Mouse (Mus musculus): Measurements from ENCODE around the gene Large1. TPM values are rescaled to one million over a fixed set of nuclear protein-coding genes. Genes with fewer than 3 reads are reported as not detected.
"Not testable (repeated sequence)": the region's sequence is repeated elsewhere in the genome, so short reads cannot be mapped to it uniquely, and the experiment has no call there.

The Large1 gene
- polyA plus RNA-seq (2015; fragmentation: Nextera tagmentation; extraction: Ambion mirVana), result 4.2 and 4.4 TPM in 2 replicates

DNA sequence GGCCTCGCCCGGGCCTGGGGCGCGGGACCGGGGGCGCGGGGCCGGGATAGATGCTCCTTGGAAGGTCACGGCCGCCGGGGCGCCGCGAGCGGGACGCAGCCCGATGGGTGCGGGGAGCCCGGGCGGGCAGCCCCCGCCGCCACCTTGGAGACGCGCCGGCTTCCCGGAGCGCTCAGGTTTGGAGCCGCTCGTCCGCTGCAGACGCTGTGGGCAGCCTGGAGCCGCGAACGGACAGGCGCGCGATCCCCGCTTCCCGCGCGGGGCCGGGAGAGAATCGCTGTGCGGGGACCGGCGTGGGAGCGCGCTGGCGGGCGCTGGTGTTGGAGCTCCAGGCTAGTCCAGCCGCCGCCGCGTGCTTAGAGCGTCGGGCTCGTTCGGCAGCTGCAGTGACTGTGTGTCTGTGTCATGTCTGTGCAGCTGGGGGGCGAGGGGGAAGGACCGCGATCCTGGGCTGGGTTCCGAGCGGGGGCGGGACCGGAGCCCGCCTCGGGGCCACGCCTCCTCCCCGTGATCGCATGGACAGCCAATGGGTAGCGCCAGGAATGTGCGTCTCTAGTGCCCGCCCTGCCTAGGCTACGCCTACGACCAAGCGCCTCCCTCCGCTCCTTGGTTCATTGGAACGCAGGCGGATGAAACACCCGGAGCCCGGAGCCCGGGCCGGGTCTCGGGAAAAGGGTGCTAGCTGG is at the start of gene Large1:
Gene Large1 (minus strand): TSS at position 433 of the 686 bp plus-strand sequence.
- WGBS, result under 1% methylated on average over 80 of the region's 84 CpGs
- peak; percentile 19; the same call in 1 of the 2 replicates for TF ChIP-seq CTCF (IDR thresholded peaks at IDR 0.05; ENCODE audit: low read depth)
- DNase-seq (ENCODE audit: low spot score) (peak; percentile 99), ATAC-seq (replicated peaks; ENCODE audit: low FRiP score, low read depth) (peak; percentile 100)
- H3K9me3 ChIP-seq (replicated peaks; ENCODE audit: low read length), result no peaks in the 10 kb centered on the region
- H3K36me3 ChIP-seq (ENCODE audit: insufficient read depth, low read length), result no peaks in the 10 kb centered on the region
- H3K27me3 ChIP-seq (ENCODE audit: insufficient read depth, low read length), result no peaks in the 10 kb centered on the region
- peak within 1 kb of the TSS; percentile 74 for H3K27ac ChIP-seq
- peak within 1 kb of the TSS; percentile 71 for H3K9ac ChIP-seq (ENCODE audit: low read depth, low read length)
- H3K4me2 ChIP-seq (ENCODE audit: low read length), result peak within 1 kb of the TSS; percentile 93
- peak within 1 kb of the TSS; percentile 87 for H3K4me3 ChIP-seq (replicated peaks; ENCODE audit: low read depth, low read length)
- peaks cover 9% of the 10 kb centered on the region; the same call in 1 of the 2 replicates for H3K4me1 ChIP-seq (replicated peaks; ENCODE audit: insufficient read depth, low read length)

DNA sequence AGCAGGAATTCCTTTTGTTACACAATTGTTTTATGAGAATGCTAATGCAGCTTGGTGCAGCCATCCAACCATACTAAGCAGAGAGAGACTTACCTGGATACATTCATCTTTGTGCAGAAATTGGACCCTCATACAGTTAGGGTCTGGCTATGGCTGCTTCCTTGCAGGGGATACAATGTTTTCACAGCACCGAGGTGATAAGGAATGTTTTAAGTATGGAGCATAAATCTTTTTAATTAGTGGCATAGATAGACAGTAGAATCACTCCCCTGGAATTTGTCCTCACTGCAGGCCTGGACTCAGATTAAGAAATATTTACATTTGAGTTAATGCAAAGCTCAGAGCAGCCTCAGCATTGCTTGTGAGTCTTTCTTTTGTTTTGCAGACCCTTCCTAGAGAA is 47.0 kb upstream of the Large1 start:
- no peaks in the 10 kb centered on the region for H3K27me3 ChIP-seq (ENCODE audit: insufficient read depth, low read length)
- no peak overlapping the region for H3K9ac ChIP-seq (ENCODE audit: low read depth, low read length)
- no peak overlapping the region for H3K4me2 ChIP-seq (ENCODE audit: low read length)
- no peak for ATAC-seq (replicated peaks; ENCODE audit: low FRiP score, low read depth)
- no peak overlapping the region for H3K4me3 ChIP-seq (replicated peaks; ENCODE audit: low read depth, low read length)
- WGBS, result 24% methylated on average over 1 of the region's 1 CpGs
- no peaks in the 10 kb centered on the region for H3K9me3 ChIP-seq (replicated peaks; ENCODE audit: low read length)
- no peaks in the 10 kb centered on the region for H3K4me1 ChIP-seq (replicated peaks; ENCODE audit: insufficient read depth, low read length)
- peak; percentile 7 for DNase-seq (ENCODE audit: low spot score)
- H3K36me3 ChIP-seq (ENCODE audit: insufficient read depth, low read length), result no peaks in the 10 kb centered on the region
- TF ChIP-seq CTCF (IDR thresholded peaks at IDR 0.05; ENCODE audit: low read depth), result no peak
- no peak overlapping the region for H3K27ac ChIP-seq

DNA sequence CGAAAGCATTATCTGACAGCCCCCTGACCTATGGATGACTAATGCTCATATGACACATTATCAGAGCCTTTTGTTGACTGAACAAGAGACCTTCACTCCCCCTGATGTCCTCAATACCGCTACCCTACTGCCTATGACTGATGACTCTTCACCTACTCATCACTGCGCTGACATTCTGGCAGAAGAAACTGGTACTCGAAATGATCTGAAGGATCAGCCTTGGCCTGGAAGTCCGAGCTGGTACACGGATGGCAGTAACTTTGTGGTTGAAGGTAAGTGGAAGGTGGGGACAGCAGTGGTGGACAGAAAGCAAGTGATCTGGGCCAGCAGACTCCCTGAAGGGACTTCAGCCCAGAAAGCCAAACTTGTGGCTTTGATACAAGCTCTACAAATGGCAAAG is 19.7 kb upstream of the Large1 start:
- not testable (repeated sequence) for H3K27ac ChIP-seq; H3K4me2 ChIP-seq (ENCODE audit: low read length); ATAC-seq (replicated peaks; ENCODE audit: low FRiP score, low read depth)

DNA sequence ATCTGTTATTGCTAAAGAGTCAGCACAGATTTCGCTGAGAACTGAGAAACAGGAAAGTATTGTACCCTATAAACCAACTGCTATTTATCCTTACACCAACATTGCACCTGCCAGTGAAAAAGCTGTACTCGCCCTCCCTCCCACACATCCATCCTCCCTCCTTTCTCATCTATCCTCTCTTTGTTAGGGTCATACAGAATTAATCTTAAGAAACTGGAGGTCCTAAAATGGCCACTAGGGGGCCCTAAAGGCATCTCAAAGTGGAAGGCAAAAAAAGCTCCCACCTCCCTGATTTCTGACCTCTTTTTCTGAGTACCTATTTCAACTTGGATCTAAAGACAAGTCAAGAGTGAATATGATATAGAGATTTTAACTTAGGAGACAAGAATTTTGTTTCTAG is 2.6 kb upstream of the Large1 start:
- Histone ChIP-seq H3K4me3 (replicated peaks; ENCODE audit: low read depth, low read length) (no peak overlapping the region), H3K27me3 (ENCODE audit: insufficient read depth, low read length) (no peaks in the 10 kb centered on the region), H3K4me2 (ENCODE audit: low read length) (no peak overlapping the region), H3K9ac (ENCODE audit: low read depth, low read length) (no peak overlapping the region), H3K9me3 (replicated peaks; ENCODE audit: low read length) (no peaks in the 10 kb centered on the region), H3K4me1 (replicated peaks; ENCODE audit: insufficient read depth, low read length) (peaks cover 9% of the 10 kb centered on the region; the same call in 1 of the 2 replicates), H3K36me3 (ENCODE audit: insufficient read depth, low read length) (no peaks in the 10 kb centered on the region), H3K27ac (no peak overlapping the region)
- 23% methylated on average over 2 of the region's 2 CpGs for WGBS
- TF ChIP-seq CTCF (IDR thresholded peaks at IDR 0.05; ENCODE audit: low read depth), result peak; percentile 85
- no peak for ATAC-seq (replicated peaks; ENCODE audit: low FRiP score, low read depth)
- peak; percentile 82 for DNase-seq (ENCODE audit: low spot score)

More for the DNA sequence above, 19.7 kb upstream of the Large1 start:
- H3K9ac ChIP-seq (ENCODE audit: low read depth, low read length); DNase-seq (ENCODE audit: low spot score); H3K36me3 ChIP-seq (ENCODE audit: insufficient read depth, low read length); H3K27me3 ChIP-seq (ENCODE audit: insufficient read depth, low read length); H3K4me1 ChIP-seq (replicated peaks; ENCODE audit: insufficient read depth, low read length); H3K4me3 ChIP-seq (replicated peaks; ENCODE audit: low read depth, low read length); H3K9me3 ChIP-seq (replicated peaks; ENCODE audit: low read length): not testable (repeated sequence)
- 88% methylated on average over 6 of the region's 6 CpGs for WGBS

GRCm38 (mm10) chr8:73354201-73354881 is 1.0 kb upstream of the Large1 start:
- Histone ChIP-seq H3K27me3 (ENCODE audit: insufficient read depth, low read length) (no peaks in the 10 kb centered on the region), H3K4me3 (replicated peaks; ENCODE audit: low read depth, low read length) (peak overlapping the region; percentile 87), H3K4me2 (ENCODE audit: low read length) (peak overlapping the region; percentile 93), H3K4me1 (replicated peaks; ENCODE audit: insufficient read depth, low read length) (peaks cover 9% of the 10 kb centered on the region; the same call in 1 of the 2 replicates), H3K27ac (peak overlapping the region; percentile 67; the same call in 1 of the 2 replicates), H3K36me3 (ENCODE audit: insufficient read depth, low read length) (no peaks in the 10 kb centered on the region), H3K9me3 (replicated peaks; ENCODE audit: low read length) (no peaks in the 10 kb centered on the region), H3K9ac (ENCODE audit: low read depth, low read length) (peak overlapping the region; percentile 46)
- WGBS, result 1% methylated on average over 25 of the region's 25 CpGs
- DNase-seq (ENCODE audit: low spot score) (peak; percentile 69), ATAC-seq (replicated peaks; ENCODE audit: low FRiP score, low read depth) (no peak)
- 0 out of 2 replicates have a peak, but pooled peaks have one; percentile 12 for TF ChIP-seq CTCF (IDR thresholded peaks at IDR 0.05; ENCODE audit: low read depth)

DNA sequence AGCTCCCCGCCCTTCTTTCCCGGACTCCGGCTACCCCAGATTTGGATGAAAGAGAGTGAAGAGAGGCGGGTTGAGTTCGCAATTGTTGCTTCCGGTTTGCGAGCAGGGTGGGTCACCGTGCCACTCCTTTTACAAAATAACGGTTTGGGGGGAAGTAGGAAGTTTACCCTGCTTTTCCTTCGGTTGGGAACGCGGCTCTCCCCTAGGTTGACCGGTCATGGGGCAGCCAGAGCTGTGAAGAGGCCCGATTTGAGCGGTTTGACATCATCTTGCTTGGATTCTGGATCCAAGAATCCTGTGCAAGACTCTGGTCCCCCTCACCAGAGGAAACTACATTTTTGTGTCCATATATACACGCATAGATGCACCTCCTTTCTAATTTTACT is 447 bp upstream of the Large1 start:
- DNase-seq (ENCODE audit: low spot score), result no peak
- no peaks in the 10 kb centered on the region for H3K9me3 ChIP-seq (replicated peaks; ENCODE audit: low read length)
- H3K4me3 ChIP-seq (replicated peaks; ENCODE audit: low read depth, low read length), result peak overlapping the region; percentile 87
- peak; percentile 23 for ATAC-seq (replicated peaks; ENCODE audit: low FRiP score, low read depth)
- no peaks in the 10 kb centered on the region for H3K27me3 ChIP-seq (ENCODE audit: insufficient read depth, low read length)
- no peaks in the 10 kb centered on the region for H3K36me3 ChIP-seq (ENCODE audit: insufficient read depth, low read length)
- peak overlapping the region; percentile 67 for H3K27ac ChIP-seq
- peak overlapping the region; percentile 46 for H3K9ac ChIP-seq (ENCODE audit: low read depth, low read length)
- TF ChIP-seq CTCF (IDR thresholded peaks at IDR 0.05; ENCODE audit: low read depth), result no peak
- peak overlapping the region; percentile 93 for H3K4me2 ChIP-seq (ENCODE audit: low read length)
- peaks cover 9% of the 10 kb centered on the region; the same call in 1 of the 2 replicates for H3K4me1 ChIP-seq (replicated peaks; ENCODE audit: insufficient read depth, low read length)
- WGBS, result under 1% methylated on average over 16 of the region's 16 CpGs
